Mouse (Mus musculus) spleen, adult 2 months (tissue): ENCODE results near the gene Bdh1. TPM values are rescaled to one million over a fixed set of nuclear protein-coding genes. Genes with fewer than 3 reads are reported as not detected.
"Not testable (repeated sequence)": the region's sequence is repeated elsewhere in the genome, so short reads cannot be mapped to it uniquely, and the experiment has no call there.

Experiments used
- DNase-seq, 2 experiments: peaks; one replicate each; pipeline versions ENCODE4 v3.0.0 to v3.0.0-alpha.2; 2012 to 2021; ENCODE audit warnings: low spot score in 2 of 2, low read depth in 1 of 2
- H3K27ac ChIP-seq: fragments of 200-500 bp; 2 replicates; pipeline ENCODE4 v1.5.1; 2012; ENCODE audit warnings: low read length, inconsistent platforms; ENCODE audit not compliant: insufficient read depth
- H3K27me3 ChIP-seq: fragments of 200-500 bp; 2 replicates; pipeline ENCODE4 v1.6.1; 2012; ENCODE audit warnings: mild to moderate bottlenecking, moderate library complexity, low read length, inconsistent platforms; ENCODE audit not compliant: control insufficient read depth, insufficient read depth
- H3K36me3 ChIP-seq: fragments of 200-500 bp; 2 replicates; pipeline ENCODE4 v1.6.1; 2012; ENCODE audit warnings: mild to moderate bottlenecking, low read length, inconsistent platforms; ENCODE audit not compliant: control insufficient read depth, insufficient read depth
- H3K4me1 ChIP-seq: fragments of 200-500 bp; 2 replicates; pipeline ENCODE4 v1.6.1; 2011; ENCODE audit warnings: inconsistent platforms; ENCODE audit not compliant: control insufficient read depth, insufficient read depth, insufficient read length
- H3K4me3 ChIP-seq: fragments of 200-500 bp; 2 replicates; pipeline ENCODE4 v1.5.1; 2011; ENCODE audit warnings: mild to moderate bottlenecking, inconsistent platforms; ENCODE audit not compliant: insufficient read depth, insufficient read length; ENCODE audit errors: extremely low read depth
- CTCF ChIP-seq: fragments of 200-500 bp; IDR thresholded peaks from 2 replicates; pipeline ENCODE4 v1.5.1; 2011; ENCODE audit warnings: mild to moderate bottlenecking, inconsistent platforms; ENCODE audit not compliant: insufficient read depth, insufficient read length, insufficient replicate concordance; ENCODE audit errors: extremely low read depth
- POLR2A ChIP-seq: fragments of 200-500 bp; IDR thresholded peaks from 2 replicates; pipeline ENCODE4 v1.6.1; 2011; ENCODE audit warnings: low read depth, low read length, inconsistent platforms
- WGBS: fragments of 180-500 bp; shearing (Covaris S2); methylation state at CpG from one replicate; pipeline ENCODE4 v1.1.7; 2018; 5-methylcytosine and 5-hydroxymethylcytosine counted together
- polyA plus RNA-seq: library from polyadenylated mRNA; depleted of rRNA; stranded (reverse); fragments of >200 nt; gene quantifications from 2 replicates; pipeline ENCODE4 v1.2.3, GENCODE M21; 2012

Gene Bdh1
- polyA plus RNA-seq, 1 experiment = 10.9 TPM

GRCm38 (mm10) chr16:31462113-31462687, 40.1 kb downstream of the Bdh1 start:
- no peak for TF ChIP-seq POLR2A
- WGBS = 49% methylated on average over 12 of the region's 12 CpGs
- H3K4me1 ChIP-seq = no peaks in the 10 kb centered on the region

DNA sequence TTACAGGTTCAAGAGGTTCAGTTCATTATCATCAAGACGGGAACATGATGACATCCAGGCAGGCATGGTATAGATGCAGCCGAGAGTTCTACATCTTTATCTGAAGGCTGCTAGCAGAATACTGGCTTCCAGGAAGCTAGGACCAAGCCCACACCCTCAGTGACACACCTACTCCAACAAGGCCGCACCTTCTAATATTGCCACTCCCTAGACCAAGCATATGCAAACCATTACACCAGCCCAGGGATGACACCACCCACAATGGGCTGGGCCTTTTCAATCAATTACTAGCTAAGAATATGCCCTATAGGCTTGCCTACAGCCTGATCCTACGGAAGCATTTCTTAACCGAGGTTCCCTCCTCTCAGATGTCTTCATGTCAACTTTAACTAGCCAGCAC, 42.9 kb downstream of the Bdh1 start:
- no peak overlapping the region for H3K27ac ChIP-seq
- H3K27me3 ChIP-seq = no peaks in the 10 kb centered on the region
- no peak for DNase-seq
- WGBS = 79% methylated on average over 5 of the region's 5 CpGs
- TF ChIP-seq CTCF = no peak
- no peak for TF ChIP-seq POLR2A
- H3K4me1 ChIP-seq = no peaks in the 10 kb centered on the region
- H3K4me3 ChIP-seq = no peak overlapping the region
- H3K36me3 ChIP-seq = no peaks in the 10 kb centered on the region

More at GRCm38 (mm10) chr16:31462113-31462687, 40.1 kb downstream of the Bdh1 start:
- Histone ChIP-seq H3K27me3 (no peaks in the 10 kb centered on the region), H3K27ac (no peak overlapping the region), H3K4me3 (no peak overlapping the region), H3K36me3 (no peaks in the 10 kb centered on the region)
- no peak for DNase-seq

DNA sequence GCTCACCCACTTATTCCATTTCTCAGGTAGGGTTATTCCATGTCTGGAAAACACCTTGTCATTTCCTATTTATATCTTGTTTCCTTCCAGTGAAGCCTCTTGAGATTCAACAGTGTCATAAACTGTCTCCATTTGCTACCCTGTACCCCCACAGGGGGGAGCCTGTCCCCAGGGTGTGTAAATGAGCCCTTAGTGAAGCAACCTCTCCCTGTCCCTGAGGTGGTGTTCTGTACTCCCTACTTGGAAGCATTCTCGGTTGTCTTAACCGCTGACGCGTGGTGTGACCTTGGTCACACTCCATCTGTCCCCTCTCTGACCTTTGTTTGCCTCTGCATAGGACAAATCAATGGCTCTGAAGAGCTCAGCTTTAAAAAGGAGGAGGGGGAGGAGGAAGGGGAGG, 43.5 kb downstream of the Bdh1 start:
- TF ChIP-seq POLR2A (no peak), CTCF (peak; percentile 7; the same call in 1 of the 2 replicates)
- Histone ChIP-seq H3K36me3 (no peaks in the 10 kb centered on the region), H3K27ac (no peak overlapping the region), H3K27me3 (no peaks in the 10 kb centered on the region), H3K4me3 (no peak overlapping the region), H3K4me1 (no peaks in the 10 kb centered on the region)
- DNase-seq = no peak
- 52% methylated on average over 4 of the region's 4 CpGs for WGBS

- no peak overlapping the region for H3K4me3 ChIP-seq
- WGBS = 77% methylated on average over 5 of the region's 5 CpGs
- H3K27me3 ChIP-seq = no peaks in the 10 kb centered on the region
- DNase-seq = no peak
- TF ChIP-seq POLR2A (no peak), CTCF (no peak)
- H3K4me1 ChIP-seq = no peaks in the 10 kb centered on the region
- no peaks in the 10 kb centered on the region for H3K36me3 ChIP-seq
- H3K27ac ChIP-seq = no peak overlapping the region
Measured at GRCm38 (mm10) chr16:31466106-31466505, 44.0 kb downstream of the Bdh1 start.

DNA sequence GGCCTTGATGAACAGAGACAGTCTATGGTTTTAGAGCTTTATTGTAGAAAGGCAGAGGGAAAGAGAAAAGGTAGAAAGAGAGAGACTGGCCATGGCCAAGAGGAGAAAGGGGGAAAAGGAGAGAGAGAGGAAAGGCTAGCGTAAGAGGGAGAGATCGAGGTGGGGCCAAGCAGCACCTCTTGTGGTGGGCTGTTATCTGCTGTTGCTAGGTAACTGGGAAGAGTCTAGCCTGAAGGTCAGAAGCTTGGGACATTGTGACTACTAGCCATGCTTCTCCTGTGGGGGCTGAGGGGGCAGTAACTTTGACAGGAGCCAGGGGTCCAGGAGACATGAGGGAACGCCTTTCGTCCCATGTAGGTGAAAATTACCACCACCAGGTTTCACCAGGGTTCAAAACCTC, 48.7 kb downstream of the Bdh1 start:
- not testable (repeated sequence) for H3K27me3 ChIP-seq, DNase-seq, H3K27ac ChIP-seq, H3K4me1 ChIP-seq, H3K4me3 ChIP-seq, H3K36me3 ChIP-seq
- 94% methylated on average over 4 of the region's 4 CpGs for WGBS

DNA sequence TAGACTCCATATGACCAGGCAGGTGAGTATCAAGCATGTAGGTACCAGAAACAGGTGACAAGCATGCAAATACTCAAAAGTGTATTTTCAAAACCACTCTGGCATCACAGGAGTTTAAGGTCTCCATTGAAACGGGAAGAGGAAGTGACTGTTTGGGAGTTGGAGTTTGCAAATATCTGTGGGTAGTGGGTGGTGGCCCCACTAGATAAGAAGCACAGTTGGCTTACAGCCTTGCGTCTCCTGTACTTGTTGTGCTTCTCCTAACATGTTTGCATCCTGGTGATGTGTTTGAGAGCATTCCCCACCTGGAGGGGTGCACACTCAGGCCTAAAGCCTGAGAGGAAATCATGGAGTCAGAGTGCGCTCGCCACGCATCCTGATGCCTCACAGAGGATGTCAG, 49.9 kb downstream of the Bdh1 start:
- Histone ChIP-seq H3K36me3 (no peaks in the 10 kb centered on the region), H3K4me1 (no peaks in the 10 kb centered on the region), H3K27ac (no peak overlapping the region), H3K27me3 (no peaks in the 10 kb centered on the region), H3K4me3 (no peak overlapping the region)
- 70% methylated on average over 5 of the region's 5 CpGs for WGBS
- no peak for TF ChIP-seq CTCF
- TF ChIP-seq POLR2A = no peak
- no peak for DNase-seq

GRCm38 (mm10) chr16:31473226-31473625, 51.1 kb downstream of the Bdh1 start:
- Histone ChIP-seq H3K27me3 (no peaks in the 10 kb centered on the region), H3K27ac (no peak overlapping the region), H3K4me1 (no peaks in the 10 kb centered on the region), H3K4me3 (no peak overlapping the region), H3K36me3 (no peaks in the 10 kb centered on the region)
- no peak for DNase-seq
- no peak for TF ChIP-seq CTCF
- TF ChIP-seq POLR2A = no peak
- WGBS = 89% methylated on average over 1 of the region's 1 CpGs
